Mouse (Mus musculus) heart, embryonic 14.5 days (tissue): ENCODE measurements at regions not wholly inside any gene's neighbourhood (a gene's known extent, or its start where the extent isn't known, plus 50 kb on each side); places are given as distances from the start of the nearest gene placed in this dataset.
"Not testable (repeated sequence)": the region's sequence is repeated elsewhere in the genome, so short reads cannot be mapped to it uniquely, and the experiment has no call there.

Source experiments
- ATAC-seq: fragments of 200-750 bp; cut with Nextera tagmentation; 2 replicates; pipeline ENCODE4 v1.8.0; 2017; ENCODE audit warnings: low read depth, moderate TSS enrichment; ENCODE audit not compliant: insufficient number of reproducible peaks, insufficient read depth, low FRiP score
- H3K27ac ChIP-seq, 2 experiments: fragments of 200-500 bp in 1 of 2; fragments of 300-500 bp in 1 of 2; sonication (generic) in 1 of 2; replicated peaks in 1 of 2; 2 replicates each; pipeline ENCODE4 v1.5.1; 2012 to 2014; ENCODE audit warnings: low read depth in 2 of 2, low read length in 2 of 2, control low read depth in 1 of 2, mild to moderate bottlenecking in 1 of 2, mixed read lengths in 1 of 2; ENCODE audit not compliant: control insufficient read depth in 1 of 2, insufficient read depth in 1 of 2
- H3K27me3 ChIP-seq: fragments of 300-500 bp; sonication (generic); 2 replicates; pipeline ENCODE4 v1.6.1; 2014; ENCODE audit warnings: mild to moderate bottlenecking, low read length, control low read depth; ENCODE audit not compliant: control insufficient read depth, insufficient read depth
- H3K36me3 ChIP-seq: fragments of 300-500 bp; sonication (generic); 2 replicates; pipeline ENCODE4 v1.6.1; 2014; ENCODE audit warnings: mild to moderate bottlenecking, control low read depth, low read length, mixed read lengths; ENCODE audit not compliant: control insufficient read depth, insufficient read depth
- H3K4me1 ChIP-seq, 2 experiments: fragments of 200-500 bp in 1 of 2; fragments of 300-500 bp in 1 of 2; sonication (generic) in 1 of 2; 2 replicates each; pipeline ENCODE4 v1.6.1; 2012 to 2014; ENCODE audit warnings: low read length in 2 of 2, control low read depth in 1 of 2, mixed read lengths in 1 of 2; ENCODE audit not compliant: control insufficient read depth in 2 of 2, insufficient read depth in 2 of 2
- H3K4me2 ChIP-seq: fragments of 300-500 bp; sonication (generic); 2 replicates; pipeline ENCODE4 v1.6.1; 2014; ENCODE audit warnings: mild to moderate bottlenecking, low read length
- H3K4me3 ChIP-seq, 2 experiments: fragments of 200-500 bp in 1 of 2; fragments of 300-500 bp in 1 of 2; sonication (generic) in 1 of 2; 2 replicates each; pipeline ENCODE4 v1.5.1; 2012 to 2014; ENCODE audit warnings: low read length in 2 of 2, mild to moderate bottlenecking in 2 of 2, control low read depth in 1 of 2, low read depth in 1 of 2, moderate library complexity in 1 of 2; ENCODE audit not compliant: control insufficient read depth in 1 of 2, insufficient read depth in 1 of 2
- H3K9ac ChIP-seq: fragments of 300-500 bp; sonication (generic); 2 replicates; pipeline ENCODE4 v1.6.1; 2014; ENCODE audit warnings: mild to moderate bottlenecking, low read length
- H3K9me3 ChIP-seq: fragments of 300-500 bp; sonication (generic); 2 replicates; pipeline ENCODE4 v1.6.1; 2016; ENCODE audit warnings: low read length, control low read depth; ENCODE audit not compliant: control insufficient read depth
- WGBS: fragments of 180-500 bp; shearing (Covaris S2); extraction: QIAGEN DNeasy Blood & Tissue Kit; methylation state at CpG from one replicate; pipeline ENCODE4 v1.1.7; 2014; 5-methylcytosine and 5-hydroxymethylcytosine counted together

GRCm38 (mm10) chr4:89753484-89753883, 74.2 kb downstream of the Dmrta1 start:
- H3K9ac ChIP-seq = no peak overlapping the region
- no peaks in the 10 kb centered on the region for H3K9me3 ChIP-seq
- H3K36me3 ChIP-seq = no peaks in the 10 kb centered on the region
- 75% methylated on average over 1 of the region's 1 CpGs for WGBS
- ATAC-seq = no peak
- no peaks in the 10 kb centered on the region for H3K4me1 ChIP-seq
- H3K4me3 ChIP-seq = no peak overlapping the region
- no peak overlapping the region for H3K4me2 ChIP-seq
- no peaks in the 10 kb centered on the region for H3K27me3 ChIP-seq
- H3K27ac ChIP-seq = no peak overlapping the region

- no peaks in the 10 kb centered on the region for H3K9me3 ChIP-seq
- ATAC-seq = no peak
- 61% methylated on average over 10 of the region's 10 CpGs for WGBS
Observed at GRCm38 (mm10) chr4:89776269-89776668, 97.0 kb downstream of the Dmrta1 start.

GRCm38 (mm10) chr4:89781487-89781886, 102.3 kb downstream of the Dmrta1 start:
- Histone ChIP-seq H3K9me3 (no peaks in the 10 kb centered on the region), H3K36me3 (no peaks in the 10 kb centered on the region), H3K4me2 (no peak overlapping the region), H3K4me1 (no peaks in the 10 kb centered on the region), H3K9ac (no peak overlapping the region), H3K27me3 (no peaks in the 10 kb centered on the region), H3K4me3 (no peak overlapping the region), H3K27ac (no peak overlapping the region)
- no peak for ATAC-seq
- WGBS = 96% methylated on average over 1 of the region's 1 CpGs

More at GRCm38 (mm10) chr4:89776269-89776668, 97.0 kb downstream of the Dmrta1 start:
- H3K36me3 ChIP-seq = no peaks in the 10 kb centered on the region
- H3K4me1 ChIP-seq = no peaks in the 10 kb centered on the region
- H3K9ac ChIP-seq = no peak overlapping the region
- no peak overlapping the region for H3K4me3 ChIP-seq
- no peak overlapping the region for H3K4me2 ChIP-seq
- H3K27me3 ChIP-seq = no peaks in the 10 kb centered on the region
- H3K27ac ChIP-seq = no peak overlapping the region

- Histone ChIP-seq H3K4me3 (no peak overlapping the region), H3K9ac (no peak overlapping the region), H3K9me3 (no peaks in the 10 kb centered on the region), H3K4me2 (no peak overlapping the region), H3K27me3 (no peaks in the 10 kb centered on the region), H3K4me1 (no peaks in the 10 kb centered on the region), H3K27ac (no peak overlapping the region), H3K36me3 (no peaks in the 10 kb centered on the region)
- WGBS = 85% methylated on average over 7 of the region's 7 CpGs
- ATAC-seq = no peak
Observed at GRCm38 (mm10) chr4:89816823-89817222, 137.6 kb downstream of the Dmrta1 start.

- Histone ChIP-seq H3K36me3 (no peaks in the 10 kb centered on the region), H3K27ac (no peak overlapping the region), H3K9me3 (no peaks in the 10 kb centered on the region), H3K4me2 (no peak overlapping the region), H3K27me3 (no peaks in the 10 kb centered on the region), H3K4me3 (no peak overlapping the region), H3K4me1 (no peaks in the 10 kb centered on the region), H3K9ac (no peak overlapping the region)
- 64% methylated on average over 6 of the region's 6 CpGs for WGBS
- ATAC-seq = no peak
Observed at GRCm38 (mm10) chr4:89834552-89835206, 155.4 kb downstream of the Dmrta1 start.

DNA sequence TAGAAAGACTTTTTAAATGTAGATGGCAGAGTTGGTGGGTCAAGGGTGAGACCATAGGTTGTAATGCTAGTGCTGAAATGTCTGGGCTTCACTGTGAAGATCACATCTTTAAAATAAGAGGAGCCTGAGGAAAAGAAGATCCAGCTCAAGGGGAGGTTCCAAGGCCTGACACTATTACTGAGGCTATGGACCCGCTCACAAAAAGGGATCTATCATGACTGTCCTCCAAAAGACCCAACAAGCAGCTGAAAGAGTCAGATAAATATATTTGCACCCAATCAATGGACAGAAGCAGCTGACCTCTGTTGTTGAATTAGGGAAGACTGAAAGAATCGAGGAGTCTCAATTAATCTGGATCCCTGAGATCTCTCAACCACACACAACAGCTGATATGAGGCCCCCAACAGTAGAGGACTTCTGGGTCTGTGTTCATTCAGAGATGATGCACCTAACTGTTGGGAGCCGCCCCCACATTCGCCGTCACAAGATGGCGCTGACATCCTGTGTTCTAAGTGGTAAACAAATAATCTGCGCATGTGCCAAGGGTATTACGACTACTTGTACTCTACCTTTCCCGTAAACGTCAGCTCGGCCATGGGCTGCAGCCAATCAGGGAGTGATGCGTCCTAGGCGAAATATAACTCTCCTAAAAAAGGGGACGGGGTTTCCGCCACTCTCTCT, 196.3 kb downstream of the Dmrta1 start:
- H3K27ac ChIP-seq, H3K9me3 ChIP-seq, H3K27me3 ChIP-seq, H3K9ac ChIP-seq, H3K36me3 ChIP-seq, H3K4me2 ChIP-seq, H3K4me3 ChIP-seq, H3K4me1 ChIP-seq, ATAC-seq: not testable (repeated sequence)
- 21% methylated on average over 7 of the region's 15 CpGs for WGBS

GRCm38 (mm10) chr4:89876131-89876530, 196.9 kb downstream of the Dmrta1 start:
- not testable (repeated sequence) for H3K9me3 ChIP-seq, H3K27me3 ChIP-seq, ATAC-seq, H3K36me3 ChIP-seq, H3K27ac ChIP-seq, H3K4me1 ChIP-seq
- peak overlapping the region; percentile 64 for H3K4me2 ChIP-seq
- 23% methylated on average over 7 of the region's 14 CpGs for WGBS
- H3K4me3 ChIP-seq = peak overlapping the region in 1 of 2 experiments; percentile 34
- H3K9ac ChIP-seq = peak overlapping the region; percentile 34

- Histone ChIP-seq H3K4me1 (no peaks in the 10 kb centered on the region), H3K4me3 (no peak overlapping the region), H3K27me3 (no peaks in the 10 kb centered on the region), H3K9me3 (no peaks in the 10 kb centered on the region), H3K27ac (no peak overlapping the region), H3K36me3 (no peaks in the 10 kb centered on the region), H3K4me2 (no peak overlapping the region), H3K9ac (no peak overlapping the region)
- ATAC-seq = no peak
- 47% methylated on average over 3 of the region's 3 CpGs for WGBS
Observed at GRCm38 (mm10) chr4:89881083-89881482, 201.8 kb downstream of the Dmrta1 start.
